Mouse (Mus musculus) cerebellum, adult (tissue): ENCODE results near the gene Slc46a3.

ENCODE experiments used
- ATAC-seq: cut with Nextera tagmentation; 2 replicates; pipeline ENCODE4 v1.9.2; 2017; ENCODE audit warnings: mild to moderate bottlenecking, moderate library complexity, mixed read lengths; ENCODE audit not compliant: insufficient number of reproducible peaks, low FRiP score, low TSS enrichment

The Slc46a3 gene

GRCm38 (mm10) chr5:147848164-147848863 lies 46.3 kb downstream of the Slc46a3 start:
- peak; percentile 45; the same call in 1 of the 2 replicates for ATAC-seq

- ATAC-seq = no peak
These were observed 47.3 kb downstream of the Slc46a3 start for GRCm38 (mm10) chr5:147847361-147847760.

- ATAC-seq = no peak
These were observed 49.3 kb downstream of the Slc46a3 start for GRCm38 (mm10) chr5:147845319-147845718.

DNA sequence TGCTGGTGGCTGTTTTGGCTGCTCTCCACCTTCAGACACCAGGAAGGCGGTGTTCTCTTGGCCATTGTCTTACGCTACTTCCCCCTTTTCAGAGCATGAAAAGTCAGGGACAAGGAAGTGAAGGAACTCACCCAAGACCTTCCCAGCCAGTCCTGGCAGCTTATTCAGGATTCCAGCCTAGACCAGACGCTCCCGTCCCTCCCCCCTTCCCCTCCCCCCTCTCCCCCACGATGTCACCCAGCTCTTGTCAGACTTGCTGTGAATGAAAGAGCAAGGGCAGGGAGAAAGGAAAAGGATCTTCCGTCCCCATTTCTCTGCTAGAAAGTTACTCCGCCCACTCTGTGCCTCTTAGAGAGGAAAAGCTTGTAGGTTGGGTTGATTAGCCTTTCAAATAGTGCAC lies 51.3 kb downstream of the Slc46a3 start:
- ATAC-seq = no peak

DNA sequence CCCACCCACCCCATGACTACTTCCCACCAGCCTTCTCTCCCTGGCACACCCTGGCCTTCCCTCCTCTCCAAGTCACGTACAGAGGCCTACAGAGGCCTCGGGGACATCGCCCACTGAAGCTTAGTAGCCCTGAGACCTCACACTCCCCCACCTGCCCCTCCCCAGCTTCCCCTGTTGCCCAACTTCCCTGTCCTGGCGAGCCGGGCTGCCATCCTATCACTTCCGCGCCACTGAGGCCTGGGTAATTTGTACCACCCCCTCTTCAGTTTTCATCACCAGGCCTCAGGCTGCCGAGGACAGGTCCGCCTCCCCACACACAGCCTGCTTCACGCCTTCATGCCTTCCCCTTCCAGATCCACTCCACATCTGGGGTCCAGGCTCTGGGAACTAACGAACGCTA lies 55.2 kb downstream of the Slc46a3 start:
- no peak for ATAC-seq

- ATAC-seq = no peak
These were observed 59.6 kb downstream of the Slc46a3 start for GRCm38 (mm10) chr5:147834841-147835500.

DNA sequence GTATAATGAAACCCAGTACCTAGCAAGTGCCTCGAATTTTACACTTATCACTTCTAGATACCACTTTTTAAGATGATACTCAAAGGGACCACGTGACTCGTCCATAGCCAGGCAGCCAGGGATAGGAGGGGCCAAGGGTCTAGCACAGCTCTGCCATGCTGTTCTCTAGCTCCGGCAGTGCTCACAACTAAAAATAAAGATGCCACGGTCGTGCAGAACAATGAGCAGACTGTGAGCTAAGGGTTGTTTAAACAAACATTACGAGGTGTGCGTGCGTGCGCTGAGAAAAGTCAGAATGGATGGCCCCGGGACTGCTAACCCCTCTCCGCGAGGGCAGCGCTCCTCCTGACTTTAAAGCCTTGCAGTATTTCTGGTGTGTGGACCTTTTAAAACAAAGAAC lies 61.8 kb downstream of the Slc46a3 start:
- no peak for ATAC-seq

DNA sequence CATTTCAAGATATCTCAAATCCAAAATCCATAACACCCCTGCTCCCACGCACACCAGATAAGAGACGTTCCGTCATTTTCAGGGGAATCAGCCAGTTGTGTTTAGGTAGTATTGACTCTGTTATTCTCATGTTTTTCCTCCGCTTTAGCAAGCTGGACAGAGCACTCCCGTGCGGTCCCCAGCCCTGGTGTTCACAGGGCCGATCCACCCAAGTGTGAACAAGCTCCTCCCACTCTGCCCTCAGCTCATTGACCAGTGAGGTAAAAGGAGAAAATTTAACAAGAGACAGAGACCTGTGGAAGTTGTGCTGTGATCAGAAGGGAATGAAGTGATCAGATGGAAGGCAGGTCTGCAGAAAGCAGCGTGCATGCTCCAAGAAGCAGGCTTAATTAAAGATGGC lies 65.8 kb downstream of the Slc46a3 start:
- ATAC-seq = no peak
